Mouse (Mus musculus) right cerebral cortex, postnatal 36 days (tissue): ENCODE results near the gene Iltifb.
"Not testable (repeated sequence)": the region's sequence is repeated elsewhere in the genome, so short reads cannot be mapped to it uniquely, and the experiment has no call there.

ENCODE experiments used
- DNase-seq, 2 experiments: peaks; one replicate each; pipeline ENCODE4 v3.0.0; 2022; ENCODE audit warnings: low spot score in 2 of 2, mixed read lengths in 1 of 2

The Iltifb gene

DNA sequence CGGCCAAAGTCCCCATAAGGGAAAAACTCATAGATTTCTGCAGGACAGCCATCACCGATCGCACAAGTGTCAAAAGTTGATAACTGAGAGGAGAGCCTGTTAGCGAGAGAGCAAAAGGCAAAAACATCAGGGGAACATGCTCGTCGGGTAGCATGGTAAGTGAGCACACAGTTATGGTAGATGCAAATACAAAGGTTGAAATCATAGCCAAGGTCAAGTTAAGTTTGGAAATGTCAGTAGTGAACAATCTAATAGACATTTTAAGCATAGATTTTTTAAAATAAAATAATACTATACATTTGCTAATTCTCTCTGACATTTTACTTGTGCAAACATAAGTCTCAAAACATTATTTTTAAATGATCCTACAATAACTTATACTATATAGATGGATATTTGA is at the start of gene Iltifb:
Iltifb (minus strand) TSS at position 101 of the 400 bp plus-strand sequence.
- no peak for DNase-seq

GRCm38 (mm10) chr10:118343155-118343554 is 48.3 kb upstream of the Iltifb start, which contains the start of gene Gm9046:
Gene Gm9046, minus strand, starts transcription at chr10:118343255.
- not testable (repeated sequence) for DNase-seq

GRCm38 (mm10) chr10:118337731-118338130 is 42.9 kb upstream of the Iltifb start, which contains the start of gene Gm9045:
Gene Gm9045, minus strand, starts transcription at chr10:118337831.
- DNase-seq = not testable (repeated sequence)

- DNase-seq = not testable (repeated sequence)
These were observed 37.5 kb upstream of the Iltifb start, which contains the start of gene Gm9044 for GRCm38 (mm10) chr10:118332308-118332707. Gene Gm9044, minus strand, starts transcription at chr10:118332408.

GRCm38 (mm10) chr10:118326869-118327268 is 32.0 kb upstream of the Iltifb start, which contains the start of gene Gm9040:
Gene Gm9040, minus strand, starts transcription at chr10:118326969.
- not testable (repeated sequence) for DNase-seq

DNA sequence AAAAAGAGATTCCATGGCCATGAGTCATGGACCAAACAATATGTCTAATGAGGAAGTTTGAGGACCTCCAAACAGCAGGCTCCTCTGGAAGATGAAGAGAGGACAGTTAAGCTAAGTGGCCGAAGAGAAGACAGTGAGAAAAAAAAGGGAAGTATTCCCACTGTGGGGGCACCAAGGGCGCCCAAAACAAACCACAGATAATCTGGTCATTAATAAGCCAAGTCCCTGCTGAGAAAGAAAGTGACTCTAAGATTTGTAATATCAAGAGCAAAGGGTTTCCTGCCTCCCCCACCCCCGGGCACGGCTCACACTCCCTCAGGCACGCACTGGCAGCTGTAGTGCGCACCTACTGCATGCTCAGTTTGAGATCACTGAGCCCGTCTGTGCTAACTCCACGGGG is 24.2 kb upstream of the Iltifb start:
- DNase-seq = no peak

DNA sequence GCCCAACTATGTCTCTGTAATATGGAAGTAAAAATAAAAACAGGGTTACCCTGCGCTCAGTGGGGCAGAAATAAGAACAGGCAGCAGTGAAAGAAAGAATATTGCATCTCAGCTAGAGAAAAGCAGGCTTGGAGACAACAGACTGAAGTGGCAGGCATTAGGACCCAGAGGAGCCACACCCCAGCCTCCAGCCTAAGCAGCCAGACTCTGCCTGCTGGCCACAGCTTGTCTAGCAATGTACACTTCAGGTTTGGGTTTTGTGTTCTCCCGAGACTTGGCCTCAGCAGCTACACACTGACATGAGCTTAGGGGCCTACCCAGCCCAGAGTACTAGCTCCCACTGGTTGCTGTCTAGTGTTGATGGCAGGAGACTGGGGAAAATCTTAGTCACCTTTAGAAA is 7.3 kb upstream of the Iltifb start:
- not testable (repeated sequence) for DNase-seq

DNA sequence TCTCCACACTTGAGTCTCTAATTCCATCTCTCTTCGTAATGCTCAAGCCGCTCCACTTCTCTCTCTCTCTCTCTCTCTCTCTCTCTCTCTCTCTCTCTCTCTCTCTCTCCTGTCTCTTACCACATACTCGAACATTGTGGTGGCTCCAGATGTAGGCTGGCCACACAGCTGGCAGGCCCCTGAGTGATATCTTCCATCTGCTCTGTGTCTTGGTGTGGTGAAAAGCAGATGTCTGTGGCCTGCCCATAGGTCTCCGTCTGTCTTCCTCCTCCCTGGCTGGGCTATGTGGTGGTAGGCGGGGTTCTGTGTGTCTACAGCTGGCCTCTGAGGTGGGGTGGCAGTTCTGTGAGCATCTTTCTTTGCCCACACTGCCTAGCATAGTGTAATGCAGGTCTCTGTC is 11.8 kb downstream of the Iltifb start:
- not testable (repeated sequence) for DNase-seq

- not testable (repeated sequence) for DNase-seq
These were observed 12.3 kb downstream of the Iltifb start for GRCm38 (mm10) chr10:118282565-118282964.

GRCm38 (mm10) chr10:118278069-118278468 is 16.8 kb downstream of the Iltifb start:
- not testable (repeated sequence) for DNase-seq

GRCm38 (mm10) chr10:118271416-118271815 is 23.4 kb downstream of the Iltifb start:
- not testable (repeated sequence) for DNase-seq

GRCm38 (mm10) chr10:118268812-118269211 is 26.0 kb downstream of the Iltifb start:
- DNase-seq = not testable (repeated sequence)

- DNase-seq = not testable (repeated sequence)
These were observed 36.5 kb downstream of the Iltifb start, which contains the start of gene Gm32802 for GRCm38 (mm10) chr10:118258388-118258787. Gene Gm32802, plus strand, starts transcription at chr10:118258688.

GRCm38 (mm10) chr10:118250852-118251295 is 44.0 kb downstream of the Iltifb start:
- no peak for DNase-seq

GRCm38 (mm10) chr10:118249006-118249595 is 45.7 kb downstream of the Iltifb start:
- peak in 1 of 2 experiments; percentile 19 for DNase-seq

DNA sequence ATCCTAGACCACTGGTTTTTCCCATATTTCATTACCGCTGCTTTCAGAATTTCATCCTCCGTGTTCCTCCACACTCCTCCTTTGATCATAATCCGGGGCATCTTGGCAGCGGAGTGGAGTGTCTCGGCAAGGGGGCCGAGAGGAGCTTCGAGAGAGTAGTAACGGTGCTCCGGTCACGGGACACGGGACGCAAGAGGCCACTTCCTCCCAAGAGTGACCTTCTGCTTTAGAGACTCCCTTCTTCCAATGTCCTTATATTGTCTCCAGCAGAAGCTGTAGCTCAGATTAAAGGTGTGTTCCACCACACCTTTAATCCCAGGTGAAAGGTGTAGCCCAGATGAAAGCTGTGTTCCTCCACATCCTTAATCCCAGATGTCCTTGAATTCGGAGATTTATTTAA is 54.2 kb downstream of the Iltifb start, which contains the start of gene Gm32717:
Gm32717 (minus strand) TSS at position 101 of the 400 bp plus-strand sequence.
- not testable (repeated sequence) for DNase-seq
